ENCODE assay signal across 16 mouse cellular contexts in genomic region chr16:42807536-42807935, GRCm38 (mm10).
"Had no signal": no experiment of that assay in that cellular context is flagged by ENCODE, and none has a peak within 500 bp of the region (broad histone marks: within the 10 kb centered on the region; RNA-seq: fewer than 3 reads in every experiment).

No protein-coding gene starts in this region.

- H3K4me2 ChIP-seq: lung, embryonic 15.5 days; midbrain, embryonic 11.5 days; midbrain, embryonic 13.5 days; midbrain, embryonic 15.5 days; neural tube, embryonic 12.5 days; stomach, embryonic 15.5 days had no signal

- H3K4me3 ChIP-seq: lung, embryonic 15.5 days; megakaryocyte, embryonic 14.5 days; midbrain, embryonic 13.5 days; midbrain, embryonic 15.5 days; neural tube, embryonic 12.5 days; stomach, embryonic 15.5 days had no signal

- H3K9me3 ChIP-seq: lung, embryonic 15.5 days; megakaryocyte, embryonic 14.5 days; midbrain, embryonic 13.5 days; midbrain, embryonic 15.5 days; neural tube, embryonic 12.5 days; stomach, embryonic 15.5 days had no signal

- DNase-seq: lung, adult 2 months; lung, postnatal 14 days; lung, postnatal 36 days; right cerebral cortex, postnatal 14 days; thymus, adult 18-20 months; thymus, postnatal 14 days; thymus, postnatal 36 days had no signal

- ATAC-seq: lung, postnatal 0 days; midbrain, embryonic 13.5 days; midbrain, embryonic 15.5 days had no signal

- H3K27me3 ChIP-seq: lung, embryonic 15.5 days; megakaryocyte, embryonic 14.5 days; midbrain, embryonic 13.5 days; midbrain, embryonic 15.5 days; neural tube, embryonic 12.5 days; stomach, embryonic 15.5 days had no signal

- H3K9ac ChIP-seq: lung, embryonic 15.5 days; midbrain, embryonic 13.5 days; midbrain, embryonic 15.5 days; neural tube, embryonic 12.5 days; stomach, embryonic 15.5 days had no signal

- H3K4me1 ChIP-seq: megakaryocyte, embryonic 14.5 days; midbrain, embryonic 13.5 days; midbrain, embryonic 15.5 days; neural tube, embryonic 12.5 days; stomach, embryonic 15.5 days had no signal

- H3K27ac ChIP-seq: lung, embryonic 15.5 days; macrophage; midbrain, embryonic 13.5 days; midbrain, embryonic 15.5 days; neural tube, embryonic 12.5 days; stomach, embryonic 15.5 days had no signal

- H3K36me3 ChIP-seq: lung, embryonic 15.5 days; midbrain, embryonic 13.5 days; midbrain, embryonic 15.5 days; neural tube, embryonic 12.5 days; stomach, embryonic 15.5 days had no signal
